Mouse (Mus musculus) retina, postnatal 1 day (tissue): ENCODE data around the gene Cryl1.

Source experiments
- DNase-seq: peaks from one replicate; pipeline ENCODE4 v3.0.0-alpha.2; 2012

Gene Cryl1

DNA sequence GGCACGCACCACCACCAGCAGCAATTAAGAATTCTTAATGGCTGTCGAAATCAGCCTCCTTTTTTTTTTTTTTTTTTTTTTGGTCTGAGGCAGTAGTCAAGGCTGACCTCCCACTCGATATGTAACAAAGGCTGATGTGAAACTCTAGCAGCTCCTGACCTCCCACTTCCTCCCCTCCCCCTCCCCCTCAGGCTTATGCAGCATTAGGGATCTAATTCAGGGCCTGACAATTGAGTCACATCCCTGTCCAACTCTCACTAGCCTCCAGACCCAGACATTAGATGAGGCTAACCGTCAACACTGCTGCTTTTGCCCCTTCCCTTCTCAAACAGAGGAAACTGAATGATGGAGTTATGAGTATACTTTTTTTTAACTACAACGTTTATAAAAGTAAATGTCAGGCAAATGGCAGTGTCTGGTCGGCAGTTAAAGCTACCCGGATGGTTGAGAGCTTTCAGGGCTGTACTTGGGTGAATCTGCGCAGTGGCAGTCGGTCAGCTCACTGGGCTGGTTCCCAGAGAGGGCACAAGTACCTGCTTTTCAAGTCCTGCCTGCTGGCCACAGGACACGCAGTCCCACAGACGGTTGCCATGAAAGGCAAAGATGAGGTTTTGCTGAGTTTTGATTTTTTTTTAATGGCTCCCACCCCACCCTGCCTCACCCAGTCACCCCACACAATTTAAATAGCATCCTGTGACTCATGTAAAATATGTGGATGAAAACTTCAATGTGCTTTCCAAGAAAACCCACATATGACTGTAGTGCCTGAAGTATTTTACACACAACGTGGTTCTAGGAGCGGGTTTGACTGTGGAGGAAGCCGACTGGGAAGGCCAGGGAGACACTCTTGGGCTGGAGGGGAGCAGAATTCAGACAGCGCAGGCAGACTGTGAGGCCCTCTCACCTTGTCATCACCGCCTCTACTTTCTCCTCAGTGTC is 81.4 kb downstream of the Cryl1 start:
- DNase-seq: peak; percentile 39

DNA sequence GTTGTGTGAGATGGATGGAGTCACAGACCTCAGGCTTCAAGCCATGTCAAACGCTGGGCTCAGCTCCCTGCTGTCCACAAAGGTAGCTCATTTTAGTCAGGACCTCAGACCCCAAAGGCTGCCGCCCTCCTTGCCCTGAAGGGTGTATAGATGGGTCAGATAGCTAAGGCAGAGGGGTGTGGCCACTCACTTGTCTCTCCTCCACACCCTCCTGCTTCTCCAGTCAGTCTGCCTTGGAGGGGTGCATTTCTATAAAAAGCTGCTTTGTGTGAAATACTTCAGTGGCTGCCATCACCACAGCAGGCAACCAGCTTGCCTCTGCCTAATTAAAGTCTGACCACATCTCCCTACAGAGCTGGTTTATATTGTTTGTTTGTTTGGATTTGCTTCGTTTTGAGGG is 82.4 kb downstream of the Cryl1 start:
- DNase-seq: peak; percentile 20

DNA sequence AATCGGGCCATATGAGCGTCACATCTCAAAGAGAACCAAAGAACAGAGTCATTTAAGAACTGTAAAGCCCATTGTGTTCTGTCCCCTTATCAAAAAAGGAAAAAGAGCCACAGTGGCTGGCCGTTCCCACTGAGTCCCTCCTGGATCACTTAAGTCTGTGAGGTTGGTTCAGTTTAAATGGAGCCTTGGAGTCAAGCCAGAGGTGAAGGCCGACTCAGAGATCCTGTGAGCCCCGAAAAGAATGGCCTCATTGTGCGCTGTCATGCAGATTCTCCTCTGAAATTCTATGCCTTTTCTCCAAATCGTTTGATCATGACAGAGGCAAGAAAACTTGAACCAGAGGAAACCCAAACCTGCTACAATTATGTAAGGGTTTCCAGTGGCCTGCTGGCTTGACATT is 82.8 kb downstream of the Cryl1 start:
- DNase-seq: peak; percentile 16

DNA sequence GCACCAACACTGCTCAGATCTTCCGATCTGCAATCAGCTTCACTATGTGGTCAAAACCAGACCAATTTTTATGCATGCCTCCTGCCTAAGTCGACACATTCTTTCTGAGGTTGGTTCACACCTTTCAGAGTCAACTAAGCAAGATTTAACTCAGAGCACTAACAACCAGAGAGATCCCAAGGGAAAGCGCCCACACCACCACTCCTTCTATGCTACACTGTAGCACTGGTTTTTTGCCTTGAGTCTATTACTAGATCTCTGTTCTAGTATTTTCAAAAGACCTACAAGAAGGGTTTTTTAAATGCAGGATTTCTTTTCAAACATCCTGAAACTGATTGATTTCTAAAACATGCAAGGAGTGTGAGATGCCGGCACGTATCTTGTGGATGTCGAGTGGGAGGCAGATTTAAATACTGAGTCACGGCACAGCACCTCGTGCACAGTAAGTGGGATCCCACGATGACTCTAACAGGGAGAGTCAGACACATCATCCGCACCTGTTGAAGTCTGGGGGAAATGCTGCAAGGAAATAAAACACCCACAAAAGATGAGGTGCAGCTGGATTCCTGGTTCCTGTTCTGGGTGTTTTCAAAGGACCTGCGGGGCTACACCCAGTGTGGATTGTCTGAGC is 96.6 kb downstream of the Cryl1 start:
- no peak for DNase-seq

DNA sequence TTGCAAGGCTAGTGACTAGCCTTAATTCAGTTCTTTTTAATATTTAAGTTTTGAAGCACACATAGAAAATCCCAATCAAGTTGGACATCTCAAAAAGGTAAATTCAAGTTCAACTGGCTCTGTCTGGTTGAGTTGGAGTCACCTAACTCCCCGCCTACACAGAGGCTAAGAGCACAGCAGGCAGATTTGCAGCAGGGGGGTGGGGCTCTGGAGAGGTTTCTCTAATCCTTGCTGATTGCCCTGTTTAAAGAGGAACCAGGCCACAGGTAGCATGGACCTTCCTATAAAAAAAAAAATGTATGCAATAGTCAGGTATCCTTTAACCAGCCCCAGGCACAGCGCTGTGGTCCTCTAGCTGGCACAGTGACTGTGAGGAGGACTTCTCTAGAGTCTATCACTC is 97.8 kb downstream of the Cryl1 start:
- no peak for DNase-seq

DNA sequence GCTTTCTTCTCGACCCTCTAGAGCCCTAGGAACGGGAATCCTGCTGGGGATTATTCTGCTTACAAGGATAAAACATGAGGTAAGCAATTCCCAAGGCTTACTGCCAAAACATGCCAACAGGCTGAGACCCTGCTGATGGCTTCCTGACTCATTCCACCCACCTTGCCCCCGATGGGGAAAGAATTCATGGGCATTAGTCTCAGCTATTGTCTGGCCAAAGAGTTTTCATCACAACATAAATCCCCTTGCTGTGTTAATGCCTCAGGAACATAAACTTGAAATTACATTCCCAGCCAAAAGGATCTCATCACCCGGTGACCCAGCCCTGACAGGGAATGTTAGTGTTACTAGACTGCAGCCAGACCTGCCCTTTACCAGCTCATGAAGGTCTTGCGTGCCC is 100.7 kb downstream of the Cryl1 start:
- no peak for DNase-seq

DNA sequence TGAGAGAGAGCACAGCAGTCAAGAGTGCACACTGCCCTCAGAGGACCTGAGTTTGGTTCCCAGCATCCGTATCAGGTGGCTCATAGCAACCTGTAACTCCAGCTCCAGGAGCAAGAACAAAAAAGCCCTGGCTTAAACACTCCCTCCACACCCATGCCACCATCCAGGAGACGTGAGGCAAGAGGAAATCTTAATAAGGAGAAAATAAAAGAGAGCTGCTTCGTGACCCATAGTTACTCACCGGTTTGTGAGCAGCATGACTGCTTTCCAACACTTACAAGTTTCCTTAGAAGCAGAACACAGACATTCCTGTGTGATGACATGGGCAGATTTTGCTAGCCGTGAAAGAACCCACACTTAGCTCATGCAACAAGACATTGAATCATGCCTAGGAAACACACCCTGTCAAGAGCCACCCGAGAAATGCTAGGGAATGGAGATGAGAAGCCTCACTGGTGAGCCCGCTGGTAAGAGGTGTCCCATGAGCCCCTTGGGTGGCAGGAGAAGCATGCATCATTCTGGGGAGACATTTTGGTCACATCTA is 106.9 kb downstream of the Cryl1 start:
- no peak for DNase-seq

DNA sequence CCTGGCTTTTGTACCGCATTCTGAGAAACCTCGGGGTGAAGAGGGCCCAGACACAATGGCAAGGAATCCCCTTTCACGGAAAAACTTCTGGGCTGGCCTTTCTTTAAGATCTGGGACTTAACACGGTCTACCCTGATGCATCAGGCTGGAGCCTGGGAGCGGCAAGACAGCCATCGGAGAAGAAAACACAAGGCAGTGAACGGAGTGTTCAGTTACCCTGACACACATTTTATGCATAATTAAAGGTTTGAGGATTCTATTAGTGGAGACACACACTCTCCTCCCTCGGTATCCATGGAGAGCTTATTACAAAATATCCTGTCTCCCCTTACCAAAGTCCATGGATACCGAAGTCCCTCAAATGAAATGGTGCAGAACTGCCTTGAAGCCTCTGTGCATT is 109.2 kb downstream of the Cryl1 start:
- no peak for DNase-seq

DNA sequence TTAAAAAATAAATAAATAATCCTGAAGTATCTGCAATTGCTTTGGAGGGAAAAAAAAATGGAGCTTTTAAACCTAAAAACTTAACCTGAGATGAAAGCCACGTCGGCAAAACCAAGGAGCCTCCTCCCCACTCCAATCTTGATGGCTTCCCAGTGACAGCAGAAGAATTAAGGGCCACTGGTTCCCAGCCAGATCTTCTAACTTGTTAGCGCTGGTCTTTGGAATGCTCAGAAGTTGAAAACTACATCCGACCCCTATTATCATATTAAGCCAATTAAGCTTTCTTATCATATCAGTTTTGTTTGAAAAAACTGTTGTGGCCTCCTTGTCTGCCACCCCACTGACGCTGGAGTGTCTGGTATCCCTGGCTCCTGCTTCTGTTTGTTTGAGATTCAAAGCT is 114.5 kb downstream of the Cryl1 start:
- DNase-seq: no peak

DNA sequence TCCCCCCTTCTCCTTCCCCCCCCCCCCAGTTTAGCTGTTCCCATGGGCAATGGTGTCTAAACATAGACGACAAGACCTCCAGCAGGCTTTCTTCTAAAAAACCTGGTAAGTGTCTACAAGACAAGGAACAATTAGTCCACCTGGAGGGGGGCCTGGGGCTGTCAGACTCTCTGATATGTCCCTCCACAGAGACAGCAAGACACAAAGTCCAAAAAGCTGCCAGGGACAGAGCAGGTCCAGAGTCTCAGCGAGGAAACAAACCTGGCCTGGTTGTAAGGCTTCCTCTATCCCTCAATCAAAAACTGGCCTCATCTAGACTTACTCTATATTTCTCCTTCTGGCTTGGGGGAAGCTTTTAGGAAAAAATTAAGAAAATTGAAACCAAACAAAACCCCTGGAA is 115.7 kb downstream of the Cryl1 start:
- no peak for DNase-seq

DNA sequence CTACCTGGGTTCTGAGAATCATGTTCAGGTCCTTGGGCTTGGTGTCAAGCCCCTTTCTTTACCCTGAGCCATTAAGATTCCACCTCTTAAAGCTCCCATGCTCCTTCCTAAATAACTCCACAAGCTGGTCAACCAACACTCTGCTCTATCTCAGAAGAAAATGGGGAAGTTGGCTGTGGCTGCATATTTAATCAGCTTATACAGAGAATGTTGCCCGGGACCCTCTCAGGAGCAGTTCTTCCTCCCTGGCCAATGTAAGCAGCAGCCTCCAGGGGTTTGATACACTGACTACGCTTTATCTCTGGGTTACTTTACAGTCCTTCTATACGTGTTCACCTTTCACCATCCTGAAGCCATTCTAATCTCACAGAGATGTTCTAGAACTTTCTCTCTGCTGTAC is 117.5 kb downstream of the Cryl1 start:
- no peak for DNase-seq

DNA sequence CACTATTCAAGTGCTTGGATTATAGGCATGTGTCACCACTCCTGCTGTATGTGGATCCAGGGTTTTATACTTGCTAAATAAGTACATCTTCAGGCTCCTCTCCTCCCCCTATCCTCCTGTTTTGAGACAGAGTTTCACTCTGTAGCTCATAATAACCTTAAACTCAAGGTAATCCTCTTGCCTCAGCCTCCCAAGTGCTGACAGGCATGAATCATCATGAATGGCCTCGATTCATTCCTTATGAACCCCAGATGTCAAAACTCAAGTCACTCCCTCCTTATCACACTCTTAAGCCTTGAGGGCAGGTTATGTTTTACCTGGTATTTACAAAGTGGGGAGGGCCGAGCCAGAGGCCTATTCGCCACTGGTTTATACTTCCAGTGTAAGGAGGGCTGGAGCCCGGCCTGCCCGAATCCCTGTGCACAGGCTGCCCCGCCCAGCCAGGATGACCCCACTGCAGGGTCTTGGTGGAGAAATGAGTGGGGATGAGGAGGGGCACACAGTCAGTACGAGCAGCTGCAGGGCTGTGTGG is 121.8 kb downstream of the Cryl1 start:
- DNase-seq: no peak

DNA sequence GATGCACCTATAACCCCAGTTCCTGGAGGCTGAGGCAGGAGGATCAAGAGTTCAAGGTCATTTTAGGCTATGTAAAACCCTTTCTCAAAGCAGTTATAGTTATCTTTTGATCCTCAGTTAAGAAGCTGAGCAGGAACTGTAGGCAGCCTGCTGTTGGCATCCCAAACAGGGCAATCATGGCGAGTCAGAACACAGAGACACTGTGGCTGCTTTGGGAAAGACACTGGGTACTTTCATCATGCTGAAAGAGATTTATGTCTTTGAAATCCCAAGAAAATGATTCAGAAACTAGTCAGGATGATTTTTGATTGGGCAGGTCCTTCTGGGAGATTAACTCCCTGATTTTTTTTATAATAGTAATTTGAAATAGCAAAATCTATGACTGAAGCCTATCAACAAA is 126.0 kb downstream of the Cryl1 start:
- no peak for DNase-seq

DNA sequence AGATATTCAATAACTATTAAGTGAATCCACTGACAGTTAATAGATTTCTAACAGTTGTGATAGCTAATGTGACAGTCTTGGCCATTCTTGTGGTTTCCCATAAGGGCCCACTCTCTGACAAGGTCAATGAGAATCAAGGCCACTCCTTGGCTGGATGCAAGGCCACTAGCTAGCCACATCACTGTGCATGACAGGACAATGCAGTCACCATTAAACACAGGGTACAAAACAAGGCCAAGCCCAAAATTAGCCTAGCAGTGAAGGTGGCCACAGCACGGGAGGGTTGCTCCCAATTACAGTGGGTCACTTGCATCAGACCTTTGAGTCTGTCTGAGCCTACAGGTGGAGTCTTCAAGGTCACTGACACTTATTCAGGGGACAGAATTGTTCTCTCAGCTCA is 126.5 kb downstream of the Cryl1 start:
- no peak for DNase-seq

DNA sequence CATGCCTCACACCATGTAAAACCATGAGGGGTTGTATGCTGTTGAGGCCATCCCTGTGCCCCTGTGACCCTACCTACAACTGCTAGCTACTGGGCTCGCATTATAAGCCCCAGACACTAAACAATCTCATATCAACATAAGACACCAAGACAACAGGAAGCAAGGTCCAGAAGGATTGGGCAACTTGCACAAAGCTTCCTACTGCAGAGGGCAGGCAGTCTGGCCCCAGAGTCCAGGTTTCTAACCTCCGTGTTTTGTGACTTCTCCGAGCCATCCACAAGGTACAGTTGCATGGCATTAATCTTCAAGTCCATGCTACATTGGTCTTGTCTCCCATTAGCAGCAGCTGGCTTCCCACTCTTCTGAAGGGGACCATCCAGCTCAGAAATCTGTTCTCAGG is 129.4 kb downstream of the Cryl1 start:
- DNase-seq: no peak

DNA sequence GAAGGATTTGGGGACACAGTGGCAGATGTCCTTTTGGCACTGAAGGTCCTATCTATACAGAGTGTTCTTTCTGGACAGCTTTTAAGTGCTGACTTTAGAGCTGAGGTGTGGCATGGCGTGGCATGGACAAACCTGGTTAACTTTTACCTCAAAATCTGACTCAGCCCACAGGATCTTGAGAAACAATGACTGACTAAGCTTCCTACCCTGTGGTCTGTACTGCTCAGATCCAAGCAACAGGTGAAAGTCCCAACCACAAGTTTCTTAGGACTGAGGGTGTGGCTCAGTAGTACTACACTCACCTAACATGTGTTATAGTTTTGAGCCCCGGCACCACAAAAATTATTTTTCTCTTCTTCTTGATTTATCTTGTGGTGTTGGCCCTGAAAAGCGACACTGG is 130.0 kb downstream of the Cryl1 start:
- no peak for DNase-seq

DNA sequence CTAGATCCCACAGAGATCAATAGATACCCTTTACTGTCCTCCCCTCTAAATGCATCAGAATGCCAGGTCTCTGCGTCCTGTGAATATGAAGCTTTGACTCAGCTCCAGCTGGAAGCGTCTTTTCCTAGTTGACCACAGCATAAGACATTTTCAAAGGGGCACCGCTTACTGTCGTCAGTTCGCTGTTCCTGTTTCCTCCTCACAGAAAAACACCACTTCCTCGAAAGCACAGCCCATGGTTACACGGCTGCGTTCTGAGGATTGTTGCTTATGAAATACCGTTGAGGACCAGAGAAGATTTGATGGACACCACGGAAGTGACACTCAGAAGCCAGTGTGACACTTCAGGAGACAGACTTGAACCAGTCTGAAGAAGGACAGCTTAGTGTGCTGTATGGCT is 134.4 kb downstream of the Cryl1 start:
- no peak for DNase-seq

DNA sequence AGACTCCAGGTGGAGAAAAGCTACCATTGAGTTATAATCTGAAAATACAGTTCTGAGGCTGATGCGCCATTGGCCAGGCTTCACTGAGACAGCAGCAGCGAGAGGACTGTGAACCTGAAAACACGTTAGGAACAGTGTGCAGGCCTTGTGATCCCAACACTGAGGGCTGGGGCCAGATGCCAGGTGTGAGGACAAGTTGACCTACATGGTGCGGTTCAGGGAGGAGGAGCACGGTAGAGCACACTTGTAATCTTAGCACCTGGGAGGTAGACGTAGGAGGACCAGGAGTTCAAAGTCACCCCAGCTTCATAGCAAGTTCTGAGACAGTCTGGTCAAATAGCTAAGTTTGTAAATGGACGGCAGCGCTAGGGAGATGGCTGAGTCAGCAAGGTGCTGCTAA is 139.0 kb downstream of the Cryl1 start:
- no peak for DNase-seq

DNA sequence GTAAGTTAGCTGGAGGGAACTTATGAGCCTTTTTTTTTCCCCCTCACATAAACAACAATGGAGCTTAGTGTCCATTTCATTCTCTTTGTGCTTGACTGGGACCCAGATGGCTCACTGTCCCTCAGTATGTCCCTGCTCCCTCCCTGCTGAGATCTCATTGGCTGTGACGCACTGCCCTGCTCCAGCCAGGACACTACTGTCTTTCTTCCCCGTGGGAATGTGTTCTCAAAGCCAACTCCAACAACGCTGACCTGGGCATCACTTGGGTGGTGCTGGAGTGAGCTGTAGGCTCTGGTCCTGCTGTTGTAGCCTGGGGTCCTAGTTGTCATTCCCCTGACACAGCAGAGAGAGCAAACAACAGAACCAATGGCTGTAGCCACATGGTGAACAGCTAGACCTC is 149.7 kb downstream of the Cryl1 start:
- peak; percentile 61 for DNase-seq

DNA sequence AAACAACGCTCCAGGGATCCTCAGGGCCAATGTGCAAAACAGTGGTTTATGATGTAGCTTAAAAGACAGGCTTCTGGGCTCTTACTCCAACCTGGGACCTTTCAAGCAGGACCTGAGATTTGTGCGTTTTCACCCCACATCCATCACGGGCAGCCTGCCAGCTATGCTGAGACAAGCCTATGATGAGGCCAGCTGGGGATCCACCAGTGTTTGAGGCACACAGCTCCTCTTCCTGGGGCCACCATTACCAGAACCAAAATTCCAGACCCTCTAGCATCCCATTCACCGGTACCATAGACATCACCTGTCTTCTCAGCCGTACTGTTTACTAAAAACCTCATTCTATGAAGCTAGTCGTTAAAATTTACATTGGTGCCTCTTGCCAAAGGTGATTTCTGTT is 151.8 kb downstream of the Cryl1 start:
- no peak for DNase-seq

DNA sequence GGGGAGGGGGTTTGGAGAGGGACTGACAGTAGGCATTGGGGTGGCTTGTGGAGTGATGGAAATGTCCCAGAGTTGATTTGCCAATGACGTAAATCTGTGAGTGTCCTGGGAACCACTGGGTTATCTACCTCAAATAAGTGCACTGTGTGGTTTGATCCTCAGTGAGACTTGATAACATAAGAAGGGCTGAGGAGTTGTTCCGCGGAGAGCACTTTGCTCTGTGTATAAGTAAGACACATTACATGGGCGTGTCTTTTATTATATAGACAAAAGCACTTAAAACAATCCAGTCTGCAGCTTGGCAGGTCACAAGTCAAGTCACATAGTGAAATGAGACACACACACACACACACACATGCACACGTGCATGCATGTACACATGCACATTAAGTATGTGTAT is 155.4 kb downstream of the Cryl1 start:
- DNase-seq: no peak

DNA sequence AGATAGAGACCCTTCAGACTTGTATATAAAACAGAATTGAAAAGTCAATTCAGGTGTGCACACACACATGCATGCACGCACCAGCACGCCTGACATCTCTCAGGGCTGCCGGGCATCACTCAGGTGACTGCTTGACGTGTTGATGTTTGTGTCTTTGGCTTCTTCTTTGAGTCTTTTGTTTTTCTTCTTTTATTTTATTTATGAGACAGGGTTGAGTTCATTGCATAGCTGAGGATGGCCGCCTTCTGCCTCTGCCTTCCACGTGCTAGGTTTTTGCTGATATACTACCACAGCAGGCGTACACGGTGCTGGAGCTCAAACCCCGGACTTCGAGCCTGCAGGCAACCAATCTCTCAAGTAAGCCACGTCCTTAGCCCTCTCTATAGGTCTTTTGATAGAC is 163.1 kb downstream of the Cryl1 start:
- no peak for DNase-seq

DNA sequence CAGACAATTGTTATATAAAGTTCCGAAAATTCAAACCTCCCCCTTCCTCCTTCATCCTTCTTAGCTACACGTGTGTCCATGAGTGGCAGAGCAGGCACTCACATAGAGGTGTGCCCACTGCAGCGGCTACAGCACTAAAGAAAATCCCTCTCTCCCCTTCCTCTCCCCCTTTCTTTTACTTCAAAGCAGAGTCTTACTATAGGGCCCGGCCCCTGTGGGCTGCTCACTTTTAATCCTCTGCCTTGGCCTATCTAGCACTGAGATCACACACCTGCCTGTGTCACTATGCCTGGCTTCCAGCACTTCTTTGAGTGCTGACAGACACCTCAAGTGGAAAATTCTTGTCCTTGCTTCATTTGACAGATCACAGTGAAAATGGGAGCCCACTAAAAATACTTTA is 163.6 kb downstream of the Cryl1 start:
- DNase-seq: peak; percentile 15
